Mouse (Mus musculus) limb, embryonic 14.5 days (tissue): ENCODE data around the gene Lingo2. TPM values are rescaled to one million over a fixed set of nuclear protein-coding genes. Genes with fewer than 3 reads are reported as not detected.

Experiments used
- ATAC-seq: fragments of 200-750 bp; cut with Nextera tagmentation; 2 replicates; pipeline ENCODE4 v1.8.0; 2017; ENCODE audit warnings: low read depth, moderate number of reproducible peaks, moderate TSS enrichment; ENCODE audit not compliant: low FRiP score
- DNase-seq: peaks from one replicate; pipeline ENCODE4 v3.0.0-alpha.2; 2015; ENCODE audit warnings: low spot score
- H3K27ac ChIP-seq: fragments of 300-500 bp; sonication (generic); replicated peaks from 2 replicates; pipeline ENCODE4 v1.5.1; 2014; ENCODE audit warnings: low read depth, mild to moderate bottlenecking, low read length, moderate library complexity, mixed read lengths
- H3K27me3 ChIP-seq: fragments of 300-500 bp; sonication (generic); 2 replicates; pipeline ENCODE4 v1.6.1; 2014; ENCODE audit warnings: low read length, mixed read lengths; ENCODE audit not compliant: control insufficient read depth, insufficient read depth
- H3K36me3 ChIP-seq: fragments of 300-500 bp; sonication (generic); 2 replicates; pipeline ENCODE4 v1.6.1; 2014; ENCODE audit warnings: mild to moderate bottlenecking, low read length, moderate library complexity, mixed read lengths; ENCODE audit not compliant: control insufficient read depth, insufficient read depth
- H3K4me1 ChIP-seq: fragments of 300-500 bp; sonication (generic); 2 replicates; pipeline ENCODE4 v1.6.1; 2014; ENCODE audit warnings: antibody characterized with exemption, low read length, mixed read lengths; ENCODE audit not compliant: control insufficient read depth, insufficient read depth
- H3K4me2 ChIP-seq: fragments of 300-500 bp; sonication (generic); replicated peaks from 2 replicates; pipeline ENCODE4 v1.6.1; 2014; ENCODE audit warnings: low read depth, mild to moderate bottlenecking, low read length, moderate library complexity; ENCODE audit not compliant: severe bottlenecking
- H3K4me3 ChIP-seq: fragments of 300-500 bp; sonication (generic); replicated peaks from 2 replicates; pipeline ENCODE4 v1.5.1; 2014; ENCODE audit warnings: low read length
- H3K9ac ChIP-seq: fragments of 300-500 bp; sonication (generic); 2 replicates; pipeline ENCODE4 v1.6.1; 2014; ENCODE audit warnings: mild to moderate bottlenecking, low read depth, low read length, moderate library complexity; ENCODE audit not compliant: severe bottlenecking
- H3K9me3 ChIP-seq: fragments of 300-500 bp; sonication (generic); 2 replicates; pipeline ENCODE4 v1.6.1; 2016; ENCODE audit warnings: low read length; ENCODE audit not compliant: control insufficient read depth
- POLR2A ChIP-seq: fragments of 200-500 bp; IDR thresholded peaks from 2 replicates; pipeline ENCODE4 v1.8.0; 2012; ENCODE audit warnings: inconsistent platforms, mild to moderate bottlenecking, moderate library complexity, borderline replicate concordance; ENCODE audit not compliant: insufficient read depth, insufficient read length; ENCODE audit errors: extremely low read depth
- WGBS: fragments of 180-500 bp; shearing (Covaris S2); extraction: QIAGEN DNeasy Blood & Tissue Kit; methylation state at CpG from one replicate; pipeline ENCODE4 v1.1.7; 2014; 5-methylcytosine and 5-hydroxymethylcytosine counted together
- polyA plus RNA-seq, 2 experiments: library from polyadenylated mRNA; depleted of rRNA in 1 of 2; stranded (reverse) in 1 of 2; unstranded in 1 of 2; fragments of >200 nt; fragmentation: Nextera tagmentation in 1 of 2; extraction: Ambion mirVana in 1 of 2; gene quantifications; 2 replicates each; pipeline versions ENCODE4 v1.2.1 to v1.2.3; 2012 to 2014

The Lingo2 gene
- polyA plus RNA-seq, 2 experiments, result 0.89 to 4.3 TPM

- no peak overlapping the region for H3K4me3 ChIP-seq
- no peak for TF ChIP-seq POLR2A
- DNase-seq (no peak), ATAC-seq (no peak)
- H3K27me3 ChIP-seq, result no peaks in the 10 kb centered on the region
- no peak overlapping the region for H3K9ac ChIP-seq
- no peaks in the 10 kb centered on the region for H3K9me3 ChIP-seq
- no peak overlapping the region for H3K4me2 ChIP-seq
- H3K4me1 ChIP-seq, result no peaks in the 10 kb centered on the region
- H3K36me3 ChIP-seq, result no peaks in the 10 kb centered on the region
- 81% methylated on average over 4 of the region's 4 CpGs for WGBS
- H3K27ac ChIP-seq, result no peak overlapping the region
Observed at GRCm38 (mm10) chr4:36775088-36775487, 176.5 kb downstream of the Lingo2 start.

- no peak overlapping the region for H3K9ac ChIP-seq
- no peak overlapping the region for H3K4me3 ChIP-seq
- no peaks in the 10 kb centered on the region for H3K36me3 ChIP-seq
- H3K4me2 ChIP-seq, result no peak overlapping the region
- no peaks in the 10 kb centered on the region for H3K4me1 ChIP-seq
- no peaks in the 10 kb centered on the region for H3K27me3 ChIP-seq
- H3K9me3 ChIP-seq, result no peaks in the 10 kb centered on the region
- H3K27ac ChIP-seq, result no peak overlapping the region
- DNase-seq (no peak), ATAC-seq (no peak)
- WGBS, result 72% methylated on average over 2 of the region's 2 CpGs
- no peak for TF ChIP-seq POLR2A
Observed at GRCm38 (mm10) chr4:36730691-36731090, 220.9 kb downstream of the Lingo2 start.

GRCm38 (mm10) chr4:36716411-36716810 is 235.1 kb downstream of the Lingo2 start:
- Histone ChIP-seq H3K36me3 (no peaks in the 10 kb centered on the region), H3K4me1 (no peaks in the 10 kb centered on the region), H3K27ac (no peak overlapping the region), H3K4me3 (no peak overlapping the region), H3K27me3 (no peaks in the 10 kb centered on the region), H3K9ac (no peak overlapping the region), H3K4me2 (no peak overlapping the region), H3K9me3 (no peaks in the 10 kb centered on the region)
- no peak for TF ChIP-seq POLR2A
- DNase-seq (no peak), ATAC-seq (no peak)
- 50% methylated on average over 1 of the region's 1 CpGs for WGBS

GRCm38 (mm10) chr4:36698888-36699287 is 252.7 kb downstream of the Lingo2 start:
- WGBS, result 81% methylated on average over 3 of the region's 3 CpGs
- H3K4me3 ChIP-seq, result no peak overlapping the region
- no peak for DNase-seq
- no peaks in the 10 kb centered on the region for H3K9me3 ChIP-seq
- H3K27me3 ChIP-seq, result no peaks in the 10 kb centered on the region
- ATAC-seq, result no peak
- TF ChIP-seq POLR2A, result no peak
- no peak overlapping the region for H3K27ac ChIP-seq
- H3K4me2 ChIP-seq, result no peak overlapping the region
- H3K9ac ChIP-seq, result no peak overlapping the region
- H3K4me1 ChIP-seq, result no peaks in the 10 kb centered on the region
- no peaks in the 10 kb centered on the region for H3K36me3 ChIP-seq

- Histone ChIP-seq H3K27me3 (no peaks in the 10 kb centered on the region), H3K9me3 (no peaks in the 10 kb centered on the region), H3K4me3 (no peak overlapping the region), H3K4me1 (no peaks in the 10 kb centered on the region), H3K4me2 (no peak overlapping the region), H3K36me3 (no peaks in the 10 kb centered on the region), H3K9ac (no peak overlapping the region), H3K27ac (no peak overlapping the region)
- TF ChIP-seq POLR2A, result no peak
- ATAC-seq, result no peak
- no peak for DNase-seq
- WGBS, result 93% methylated on average over 2 of the region's 2 CpGs
Observed at GRCm38 (mm10) chr4:36696810-36697209, 254.7 kb downstream of the Lingo2 start.

GRCm38 (mm10) chr4:36659920-36660319 is 291.6 kb downstream of the Lingo2 start:
- Histone ChIP-seq H3K27ac (no peak overlapping the region), H3K27me3 (no peaks in the 10 kb centered on the region), H3K4me3 (no peak overlapping the region), H3K9me3 (no peaks in the 10 kb centered on the region), H3K36me3 (no peaks in the 10 kb centered on the region), H3K4me2 (no peak overlapping the region), H3K9ac (no peak overlapping the region), H3K4me1 (no peaks in the 10 kb centered on the region)
- TF ChIP-seq POLR2A, result no peak
- ATAC-seq (no peak), DNase-seq (no peak)
- 79% methylated on average over 2 of the region's 2 CpGs for WGBS
